In the genomic region with DNA sequence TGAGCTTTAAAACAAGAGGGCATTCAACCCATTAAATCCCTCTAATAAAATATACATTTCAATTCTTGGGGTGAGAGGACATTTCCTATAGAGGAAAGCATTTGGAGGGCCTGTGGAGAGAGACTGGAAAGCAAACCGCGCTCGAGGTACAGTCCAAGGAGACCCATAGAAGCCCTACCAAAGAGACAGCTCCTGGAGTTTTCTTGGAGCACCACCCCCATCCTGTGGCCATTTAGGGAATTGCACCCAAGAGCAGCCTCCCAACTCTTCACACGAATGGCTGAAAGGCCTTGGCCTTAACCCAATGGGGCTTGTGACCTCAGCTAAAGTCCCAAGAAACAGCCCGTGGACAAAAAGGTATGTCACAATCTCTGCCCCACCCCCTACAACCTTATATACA, we compare ENCODE assay signal across 9 mouse cellular contexts. TPM values are rescaled to one million over a fixed set of nuclear protein-coding genes. Genes with fewer than 3 reads are reported as not detected.
DNase-seq lines count a peak whose midpoint lies in the region; ATAC-seq lines count a peak whose summit lies in the region.
"Had no signal": no experiment of that assay in that cellular context is flagged by ENCODE, and none has a peak within 500 bp of the region (broad histone marks: within the 10 kb centered on the region; RNA-seq: fewer than 3 reads in every experiment).

No protein-coding gene starts in this region.

- H3K4me2 ChIP-seq in heart, embryonic 13.5 days: no peak overlapping the region
- no peak overlapping the region for H3K4me2 ChIP-seq in kidney, embryonic 16.5 days (replicated peaks; ENCODE audit: low read depth, low read length)
- no peak overlapping the region for H3K4me2 ChIP-seq in limb, embryonic 15.5 days
- no peak overlapping the region for H3K4me2 ChIP-seq in stomach, embryonic 14.5 days (replicated peaks; ENCODE audit: low read depth, low read length)

- peaks cover 49% of the 10 kb centered on the region for H3K27me3 ChIP-seq in heart, embryonic 13.5 days (replicated peaks)
- no peaks in the 10 kb centered on the region for H3K27me3 ChIP-seq in kidney, embryonic 16.5 days (ENCODE audit: insufficient read depth, low read length)
- H3K27me3 ChIP-seq in limb, embryonic 15.5 days: peaks cover 11% of the 10 kb centered on the region
- H3K27me3 ChIP-seq in stomach, embryonic 14.5 days (ENCODE audit: control insufficient read depth, insufficient read depth, low read length): no peaks in the 10 kb centered on the region

- H3K4me1 ChIP-seq in heart, embryonic 13.5 days: peaks cover 4% of the 10 kb centered on the region; the same call in 1 of the 2 replicates
- no peaks in the 10 kb centered on the region for H3K4me1 ChIP-seq in kidney, embryonic 16.5 days (ENCODE audit: insufficient read depth, low read length)
- no peaks in the 10 kb centered on the region for H3K4me1 ChIP-seq in limb, embryonic 15.5 days
- no peaks in the 10 kb centered on the region for H3K4me1 ChIP-seq in stomach, embryonic 14.5 days (ENCODE audit: control insufficient read depth, insufficient read depth, low read length)

- ATAC-seq in erythroblast, adult 5-6 weeks (replicated peaks; ENCODE audit: low FRiP score, poor library complexity, severe bottlenecking): peak; percentile 77
- peak; percentile 16; the same call in 1 of the 2 replicates for ATAC-seq in heart, embryonic 13.5 days (ENCODE audit: extremely low read depth, insufficient number of reproducible peaks, low FRiP score, low TSS enrichment)
- peak; percentile 44; the same call in 1 of the 2 replicates for ATAC-seq in kidney, embryonic 16.5 days (ENCODE audit: low FRiP score, low TSS enrichment)
- ATAC-seq in limb, embryonic 15.5 days (ENCODE audit: insufficient number of reproducible peaks, low FRiP score, low TSS enrichment, low read depth): peak; percentile 36; the same call in 1 of the 2 replicates
- ATAC-seq in stomach, embryonic 14.5 days (ENCODE audit: insufficient number of reproducible peaks, insufficient read depth, low FRiP score, low read depth): peak; percentile 75

- no peak overlapping the region for H3K27ac ChIP-seq in heart, embryonic 13.5 days (replicated peaks)
- H3K27ac ChIP-seq in kidney, embryonic 16.5 days (ENCODE audit: low read length): no peak overlapping the region
- no peak overlapping the region for H3K27ac ChIP-seq in limb, embryonic 15.5 days
- H3K27ac ChIP-seq in stomach, embryonic 14.5 days (ENCODE audit: low read length): no peak overlapping the region

- no peaks in the 10 kb centered on the region for H3K36me3 ChIP-seq in heart, embryonic 13.5 days
- no peaks in the 10 kb centered on the region for H3K36me3 ChIP-seq in kidney, embryonic 16.5 days (ENCODE audit: insufficient read depth, low read length)
- H3K36me3 ChIP-seq in limb, embryonic 15.5 days: no peaks in the 10 kb centered on the region
- no peaks in the 10 kb centered on the region for H3K36me3 ChIP-seq in stomach, embryonic 14.5 days (ENCODE audit: control insufficient read depth, insufficient read depth, low read length)

- WGBS in heart, embryonic 13.5 days: 5% methylated on average over 5 of the region's 5 CpGs
- 0% methylated on average over 5 of the region's 5 CpGs for WGBS in kidney, embryonic 16.5 days
- WGBS in limb, embryonic 15.5 days: 2% methylated on average over 5 of the region's 5 CpGs
- 6% methylated on average over 5 of the region's 5 CpGs for WGBS in stomach, embryonic 14.5 days

- no peak overlapping the region for H3K9ac ChIP-seq in heart, embryonic 13.5 days
- no peak overlapping the region for H3K9ac ChIP-seq in kidney, embryonic 16.5 days (replicated peaks; ENCODE audit: low read length)
- no peak overlapping the region for H3K9ac ChIP-seq in limb, embryonic 15.5 days
- no peak overlapping the region for H3K9ac ChIP-seq in stomach, embryonic 14.5 days (replicated peaks; ENCODE audit: low read depth, low read length)

- peak; percentile 87 for DNase-seq in CD4-positive, CD25-positive, alpha-beta regulatory T cell, adult 2 months (ENCODE audit: low read depth, low spot score)
- DNase-seq in brain, adult 2 months (ENCODE audit: low read depth, low spot score): peak; percentile 86
- peak; percentile 92 for DNase-seq in neural tube, embryonic 10.5 days (ENCODE audit: extremely low spot score, low spot score)

- H3K4me3 ChIP-seq in heart, embryonic 13.5 days: no peak overlapping the region
- H3K4me3 ChIP-seq in kidney, embryonic 16.5 days (ENCODE audit: low read length): no peak overlapping the region
- no peak overlapping the region for H3K4me3 ChIP-seq in limb, embryonic 15.5 days
- H3K4me3 ChIP-seq in stomach, embryonic 14.5 days (ENCODE audit: low read depth, low read length): no peak overlapping the region
- H3K4me3 ChIP-seq: erythroblast, embryonic 14.5 days had no signal

- no peaks in the 10 kb centered on the region for H3K9me3 ChIP-seq in heart, embryonic 13.5 days
- no peaks in the 10 kb centered on the region for H3K9me3 ChIP-seq in kidney, embryonic 16.5 days (ENCODE audit: low read length)
- no peaks in the 10 kb centered on the region for H3K9me3 ChIP-seq in limb, embryonic 15.5 days
- H3K9me3 ChIP-seq in stomach, embryonic 14.5 days (ENCODE audit: control insufficient read depth, low read depth, low read length): no peaks in the 10 kb centered on the region

RNA-seq across cellular contexts. Expression of gene Ttc24, which starts 6.3 kb away (rescaled TPM):
- total RNA-seq in erythroblast, adult 5-6 weeks (2015; ENCODE audit: low replicate concordance): not detected in 2 replicates
- not detected in 2 replicates for total RNA-seq in erythroblast, adult 5-6 weeks (2017; ENCODE audit: low replicate concordance)
- polyA plus RNA-seq in heart, embryonic 13.5 days (2015; fragmentation: Nextera tagmentation; extraction: Ambion mirVana): not detected in 2 replicates
- polyA plus RNA-seq in kidney, embryonic 16.5 days (2015; fragmentation: Nextera tagmentation; extraction: Ambion mirVana): not detected in 2 replicates
- not detected in 2 replicates for polyA plus RNA-seq in limb, embryonic 15.5 days (2015; fragmentation: Nextera tagmentation; extraction: Ambion mirVana)
- not detected in 2 replicates for polyA plus RNA-seq in stomach, embryonic 14.5 days (2014; fragmentation: Nextera tagmentation; extraction: Ambion mirVana)
- polyA plus RNA-seq: erythroblast, embryonic 14.5 days had no signal

RNA-seq across cellular contexts. Expression of gene Iqgap3, which starts 10.0 kb away (rescaled TPM):
- 6.5 and 6.7 TPM in 2 replicates for total RNA-seq in erythroblast, adult 5-6 weeks (2015; ENCODE audit: low replicate concordance)
- total RNA-seq in erythroblast, adult 5-6 weeks (2017; ENCODE audit: low replicate concordance): 6.8 and 25.6 TPM in 2 replicates
- 22.7 and 24.2 TPM in 2 replicates for polyA plus RNA-seq in heart, embryonic 13.5 days (2015; fragmentation: Nextera tagmentation; extraction: Ambion mirVana)
- polyA plus RNA-seq in kidney, embryonic 16.5 days (2015; fragmentation: Nextera tagmentation; extraction: Ambion mirVana): 20.9 and 23.6 TPM in 2 replicates
- 17.6 and 17.8 TPM in 2 replicates for polyA plus RNA-seq in limb, embryonic 15.5 days (2015; fragmentation: Nextera tagmentation; extraction: Ambion mirVana)
- 19.8 and 21.0 TPM in 2 replicates for polyA plus RNA-seq in stomach, embryonic 14.5 days (2014; fragmentation: Nextera tagmentation; extraction: Ambion mirVana)

RNA-seq across cellular contexts. Expression of gene Naxe, which starts 13.5 kb away (rescaled TPM):
- total RNA-seq in erythroblast, adult 5-6 weeks (2015; ENCODE audit: low replicate concordance): 8.8 and 14.2 TPM in 2 replicates
- 5.0 and 6.0 TPM in 2 replicates for total RNA-seq in erythroblast, adult 5-6 weeks (2017; ENCODE audit: low replicate concordance)
- polyA plus RNA-seq in heart, embryonic 13.5 days (2015; fragmentation: Nextera tagmentation; extraction: Ambion mirVana): 144 and 156 TPM in 2 replicates
- polyA plus RNA-seq in kidney, embryonic 16.5 days (2015; fragmentation: Nextera tagmentation; extraction: Ambion mirVana): 181 and 190 TPM in 2 replicates
- 184 and 193 TPM in 2 replicates for polyA plus RNA-seq in limb, embryonic 15.5 days (2015; fragmentation: Nextera tagmentation; extraction: Ambion mirVana)
- polyA plus RNA-seq in stomach, embryonic 14.5 days (2014; fragmentation: Nextera tagmentation; extraction: Ambion mirVana): 182 and 196 TPM in 2 replicates

RNA-seq across cellular contexts. Expression of gene Gpatch4, which starts 28.9 kb away (rescaled TPM):
- 2.9 and 4.6 TPM in 2 replicates for total RNA-seq in erythroblast, adult 5-6 weeks (2015; ENCODE audit: low replicate concordance)
- 4.7 and 7.2 TPM in 2 replicates for total RNA-seq in erythroblast, adult 5-6 weeks (2017; ENCODE audit: low replicate concordance)
- polyA plus RNA-seq in heart, embryonic 13.5 days (2015; fragmentation: Nextera tagmentation; extraction: Ambion mirVana): 18.7 and 20.9 TPM in 2 replicates
- polyA plus RNA-seq in kidney, embryonic 16.5 days (2015; fragmentation: Nextera tagmentation; extraction: Ambion mirVana): 35.2 and 42.8 TPM in 2 replicates
- polyA plus RNA-seq in limb, embryonic 15.5 days (2015; fragmentation: Nextera tagmentation; extraction: Ambion mirVana): 29.4 and 32.6 TPM in 2 replicates
- polyA plus RNA-seq in stomach, embryonic 14.5 days (2014; fragmentation: Nextera tagmentation; extraction: Ambion mirVana): 33.7 and 36.0 TPM in 2 replicates

RNA-seq across cellular contexts. Expression of gene Hapln2, which starts 44.4 kb away (rescaled TPM):
- not detected in 2 replicates for total RNA-seq in erythroblast, adult 5-6 weeks (2015; ENCODE audit: low replicate concordance)
- total RNA-seq in erythroblast, adult 5-6 weeks (2017; ENCODE audit: low replicate concordance): not detected in 2 replicates
- polyA plus RNA-seq in heart, embryonic 13.5 days (2015; fragmentation: Nextera tagmentation; extraction: Ambion mirVana): not detected in 2 replicates
- 0.13 and 0.16 TPM in 2 replicates for polyA plus RNA-seq in kidney, embryonic 16.5 days (2015; fragmentation: Nextera tagmentation; extraction: Ambion mirVana)
- polyA plus RNA-seq in limb, embryonic 15.5 days (2015; fragmentation: Nextera tagmentation; extraction: Ambion mirVana): not detected in 2 replicates
- 0.26 TPM in 1 of 2 replicates, not detected in the other for polyA plus RNA-seq in stomach, embryonic 14.5 days (2014; fragmentation: Nextera tagmentation; extraction: Ambion mirVana)
- polyA plus RNA-seq: erythroblast, embryonic 14.5 days had no signal

Comparison
In these comparisons a context has a peak if more than half of its experiments do, and no peak if none do; other contexts are left out.
1. ATAC-seq: peak in every context shown above with its lines; median percentile 77 in erythroblast, adult 5-6 weeks; 75 in stomach, embryonic 14.5 days; 44 in kidney, embryonic 16.5 days; 36 in limb, embryonic 15.5 days; 16 in heart, embryonic 13.5 days.